Mouse (Mus musculus) small intestine, adult 2 months (tissue): ENCODE data around the gene Defb30.

Experiments
- CTCF ChIP-seq: fragments of 200-500 bp; IDR thresholded peaks from 2 replicates; pipeline ENCODE4 v1.5.1; 2012; ENCODE audit warnings: low read depth, mild to moderate bottlenecking, control low read depth, inconsistent platforms, low read length, moderate library complexity, mixed read lengths; ENCODE audit not compliant: insufficient replicate concordance, insufficient read length; ENCODE audit errors: extremely low read depth
- POLR2A ChIP-seq: fragments of 200-500 bp; IDR thresholded peaks from 2 replicates; pipeline ENCODE4 v1.6.1; 2012; ENCODE audit warnings: low read depth, mild to moderate bottlenecking, control low read depth, inconsistent platforms, low read length, moderate library complexity

GRCm38 (mm10) chr14:62998977-62999376 is 50.8 kb downstream of the Defb30 start:
- TF ChIP-seq CTCF: no peak
- TF ChIP-seq POLR2A: no peak
